Mouse (Mus musculus) bone marrow macrophage, adult 2 months (primary cell): ENCODE results near the gene Pcbp3. TPM values are rescaled to one million over a fixed set of nuclear protein-coding genes. Genes with fewer than 3 reads are reported as not detected.

ENCODE experiments used
- H3K27ac ChIP-seq: 2 replicates; pipeline ENCODE4 v1.5.1; 2012; ENCODE audit warnings: low read depth, low read length; ENCODE audit not compliant: insufficient read depth
- H3K4me1 ChIP-seq: 2 replicates; pipeline ENCODE4 v1.6.1; 2012; ENCODE audit warnings: low read length; ENCODE audit not compliant: control insufficient read depth, insufficient read depth
- H3K4me3 ChIP-seq: 2 replicates; pipeline ENCODE4 v1.5.1; 2012; ENCODE audit warnings: mild to moderate bottlenecking, low read length, moderate library complexity; ENCODE audit not compliant: insufficient read depth
- CTCF ChIP-seq: IDR thresholded peaks from 2 replicates; pipeline ENCODE4 v1.5.1; 2012; ENCODE audit warnings: low read depth, mild to moderate bottlenecking, low read length, moderate library complexity
- POLR2A ChIP-seq: IDR thresholded peaks from 2 replicates; pipeline ENCODE4 v1.6.1; 2012; ENCODE audit warnings: mild to moderate bottlenecking, low read depth, low read length, borderline replicate concordance
- polyA plus RNA-seq: library from polyadenylated mRNA; stranded (reverse); fragments of >200 nt; gene quantifications from 2 replicates; pipeline ENCODE4 v1.2.4, GENCODE M21; 2012; ENCODE audit not compliant: missing spikeins, insufficient read depth, insufficient read length

Gene Pcbp3
- polyA plus RNA-seq, 1 experiment: 6.1 TPM

GRCm38 (mm10) chr10:76727301-76727700 is 234.4 kb downstream of the Pcbp3 start:
- Histone ChIP-seq H3K4me3 (no peak overlapping the region), H3K4me1 (no peaks in the 10 kb centered on the region), H3K27ac (no peak overlapping the region)
- TF ChIP-seq CTCF (no peak), POLR2A (no peak)

- H3K4me3 ChIP-seq: no peak overlapping the region
- no peaks in the 10 kb centered on the region for H3K4me1 ChIP-seq
- no peak overlapping the region for H3K27ac ChIP-seq
- no peak for TF ChIP-seq POLR2A
- no peak for TF ChIP-seq CTCF
Measured at GRCm38 (mm10) chr10:76726866-76727265, 234.8 kb downstream of the Pcbp3 start.

- no peak within 1 kb of the TSS for H3K27ac ChIP-seq
- H3K4me3 ChIP-seq: no peak within 1 kb of the TSS
Measured at GRCm38 (mm10) chr10:76725682-76726285, 235.9 kb downstream of the Pcbp3 start, which contains the start of gene Col6a1. Col6a1 (minus strand) TSS chr10:76726168.

GRCm38 (mm10) chr10:76725097-76725496 is 236.6 kb downstream of the Pcbp3 start:
- H3K27ac ChIP-seq: no peak overlapping the region

More at GRCm38 (mm10) chr10:76725682-76726285, 235.9 kb downstream of the Pcbp3 start, which contains the start of gene Col6a1:
- no peaks in the 10 kb centered on the region for H3K4me1 ChIP-seq
- TF ChIP-seq CTCF (no peak), POLR2A (no peak)

GRCm38 (mm10) chr10:76724231-76724736 is 237.4 kb downstream of the Pcbp3 start:
- Histone ChIP-seq H3K4me3 (no peak overlapping the region), H3K4me1 (no peaks in the 10 kb centered on the region), H3K27ac (no peak overlapping the region)
- TF ChIP-seq CTCF (no peak), POLR2A (no peak)

More at GRCm38 (mm10) chr10:76725097-76725496, 236.6 kb downstream of the Pcbp3 start:
- H3K4me3 ChIP-seq: no peak overlapping the region
- H3K4me1 ChIP-seq: no peaks in the 10 kb centered on the region
- TF ChIP-seq CTCF (no peak), POLR2A (no peak)

- TF ChIP-seq POLR2A: no peak
- no peak for TF ChIP-seq CTCF
- Histone ChIP-seq H3K27ac (no peak overlapping the region), H3K4me1 (no peaks in the 10 kb centered on the region), H3K4me3 (no peak overlapping the region)
Measured at GRCm38 (mm10) chr10:76722751-76723450, 238.8 kb downstream of the Pcbp3 start.

GRCm38 (mm10) chr10:76721746-76722145 is 239.9 kb downstream of the Pcbp3 start:
- no peak overlapping the region for H3K4me3 ChIP-seq
- H3K4me1 ChIP-seq: no peaks in the 10 kb centered on the region
- TF ChIP-seq POLR2A (no peak), CTCF (no peak)
- no peak overlapping the region for H3K27ac ChIP-seq

GRCm38 (mm10) chr10:76721216-76721615 is 240.5 kb downstream of the Pcbp3 start:
- no peak overlapping the region for H3K27ac ChIP-seq
- no peaks in the 10 kb centered on the region for H3K4me1 ChIP-seq
- no peak overlapping the region for H3K4me3 ChIP-seq
- no peak for TF ChIP-seq CTCF
- no peak for TF ChIP-seq POLR2A

- TF ChIP-seq POLR2A: no peak
- TF ChIP-seq CTCF: no peak
Measured at GRCm38 (mm10) chr10:76717631-76718030, 244.1 kb downstream of the Pcbp3 start.

GRCm38 (mm10) chr10:76717026-76717425 is 244.7 kb downstream of the Pcbp3 start:
- Histone ChIP-seq H3K4me3 (no peak overlapping the region), H3K27ac (no peak overlapping the region), H3K4me1 (no peaks in the 10 kb centered on the region)
- no peak for TF ChIP-seq POLR2A

More at GRCm38 (mm10) chr10:76717631-76718030, 244.1 kb downstream of the Pcbp3 start:
- H3K27ac ChIP-seq: no peak overlapping the region
- no peaks in the 10 kb centered on the region for H3K4me1 ChIP-seq
- H3K4me3 ChIP-seq: no peak overlapping the region
